Mouse (Mus musculus) heart, postnatal 0 days (tissue): ENCODE data around the gene Amigo1. TPM values are rescaled to one million over a fixed set of nuclear protein-coding genes. Genes with fewer than 3 reads are reported as not detected.
A peak's percentile ranks its signal among the peaks of the same experiment; 100 is the strongest.

Experiments
- ATAC-seq: fragments of 200-750 bp; cut with Nextera tagmentation; 2 replicates; pipeline ENCODE4 v1.8.0; 2017; ENCODE audit warnings: low read depth, moderate number of reproducible peaks, moderate library complexity; ENCODE audit not compliant: insufficient read depth
- DNase-seq: peaks from one replicate; pipeline ENCODE4 v3.0.0-alpha.2; 2016; ENCODE audit warnings: low spot score
- H3K27ac ChIP-seq: fragments of 300-500 bp; sonication (generic); 2 replicates; pipeline ENCODE4 v1.5.1; 2014; ENCODE audit warnings: low read depth, mild to moderate bottlenecking
- H3K27me3 ChIP-seq: fragments of 300-500 bp; sonication (generic); 2 replicates; pipeline ENCODE4 v1.6.1; 2014; ENCODE audit warnings: low read length, mixed read lengths; ENCODE audit not compliant: control insufficient read depth, insufficient read depth
- H3K36me3 ChIP-seq: fragments of 300-500 bp; sonication (generic); replicated peaks from 2 replicates; pipeline ENCODE4 v1.6.1; 2014; ENCODE audit warnings: low read length, mixed read lengths; ENCODE audit not compliant: control insufficient read depth, insufficient read depth
- H3K4me1 ChIP-seq: fragments of 300-500 bp; sonication (generic); 2 replicates; pipeline ENCODE4 v1.6.1; 2014; ENCODE audit warnings: antibody characterized with exemption; ENCODE audit not compliant: control insufficient read depth, insufficient read depth
- H3K4me2 ChIP-seq: fragments of 300-500 bp; sonication (generic); 2 replicates; pipeline ENCODE4 v1.6.1; 2014; ENCODE audit warnings: low read depth, mild to moderate bottlenecking, low read length, moderate library complexity
- H3K4me3 ChIP-seq: fragments of 300-500 bp; sonication (generic); 2 replicates; pipeline ENCODE4 v1.5.1; 2014; ENCODE audit warnings: low read depth, low read length
- H3K9ac ChIP-seq: fragments of 300-500 bp; sonication (generic); replicated peaks from 2 replicates; pipeline ENCODE4 v1.6.1; 2014; ENCODE audit warnings: low read depth, low read length, mixed read lengths
- H3K9me3 ChIP-seq: fragments of 300-500 bp; sonication (generic); replicated peaks from 2 replicates; pipeline ENCODE4 v1.6.1; 2016; ENCODE audit warnings: low read length; ENCODE audit not compliant: control insufficient read depth
- CTCF ChIP-seq: IDR thresholded peaks from 2 replicates; pipeline ENCODE4 v1.5.1; 2016; ENCODE audit warnings: antibody characterized with exemption, control low read depth, low read depth
- EP300 ChIP-seq: IDR thresholded peaks from 2 replicates; pipeline ENCODE4 v1.6.1; 2016; ENCODE audit warnings: antibody characterized with exemption, low read depth
- WGBS: fragments of 180-500 bp; shearing (Covaris S2); extraction: QIAGEN DNeasy Blood & Tissue Kit; methylation state at CpG from one replicate; pipeline ENCODE4 v1.1.7; 2014; 5-methylcytosine and 5-hydroxymethylcytosine counted together
- polyA plus RNA-seq: library from polyadenylated mRNA; unstranded; fragments of >200 nt; fragmentation: Nextera tagmentation; extraction: Ambion mirVana; gene quantifications from 2 replicates; pipeline ENCODE4 v1.2.1, GENCODE M21; 2015
- total RNA-seq: library from RNA; depleted of rRNA; stranded (reverse); fragments of >200 nt; gene quantifications from 2 replicates; pipeline ENCODE4 v1.2.3, GENCODE M21; 2014; ENCODE audit warnings: low replicate concordance

Amigo1 gene
- total and polyA plus RNA-seq, 2 experiments from 2014 or later, result 3.8 to 11.9 TPM

DNA sequence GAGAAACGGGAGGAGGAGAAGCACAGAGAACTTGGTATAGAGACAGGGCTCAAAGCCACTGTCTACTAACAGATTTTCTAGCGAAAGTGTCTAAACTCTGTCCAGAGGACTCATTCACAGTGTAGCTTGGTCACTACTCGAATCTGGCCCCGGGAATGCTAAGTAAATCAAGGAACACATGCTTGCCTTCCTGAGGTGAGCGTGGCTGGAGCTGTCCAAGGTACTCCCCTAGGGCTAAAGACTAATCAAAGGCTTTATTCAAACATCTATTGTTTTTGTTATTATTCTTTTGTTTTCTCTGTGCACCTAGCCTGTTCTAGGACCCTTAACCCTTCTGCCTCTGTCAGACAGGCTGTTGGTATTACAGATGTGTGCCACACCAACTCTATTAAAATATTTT, 28.6 kb downstream of the Amigo1 start:
- no peak overlapping the region for H3K4me2 ChIP-seq
- 15% methylated on average over 5 of the region's 5 CpGs for WGBS
- no peak for ATAC-seq
- H3K27me3 ChIP-seq, result peaks cover 13% of the 10 kb centered on the region; the same call in 1 of the 2 replicates
- no peaks in the 10 kb centered on the region for H3K36me3 ChIP-seq
- no peak overlapping the region for H3K4me3 ChIP-seq
- no peak for TF ChIP-seq CTCF
- TF ChIP-seq EP300, result no peak
- peaks cover 8% of the 10 kb centered on the region for H3K4me1 ChIP-seq
- no peak overlapping the region for H3K9ac ChIP-seq
- no peaks in the 10 kb centered on the region for H3K9me3 ChIP-seq
- H3K27ac ChIP-seq, result no peak overlapping the region
- no peak for DNase-seq

DNA sequence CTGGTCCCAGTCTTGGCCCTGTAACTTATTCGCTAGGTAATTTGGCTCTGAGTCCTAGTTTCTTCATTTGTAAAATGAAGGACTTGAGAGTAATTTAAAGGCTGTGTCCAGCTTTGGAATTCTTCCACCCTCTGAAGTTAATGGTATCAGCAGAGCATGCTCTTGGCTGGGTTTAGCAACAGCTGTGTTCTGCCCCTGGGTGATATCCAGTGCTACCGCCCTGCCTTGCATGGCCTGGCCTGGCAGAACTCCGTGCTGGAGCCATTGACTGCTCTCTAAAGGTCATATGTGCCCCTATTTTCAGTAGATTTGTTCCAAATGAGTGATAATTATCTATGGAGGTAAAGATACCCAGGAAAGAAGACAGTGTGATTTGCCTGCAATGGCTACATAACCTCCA, 34.5 kb downstream of the Amigo1 start:
- no peak overlapping the region for H3K4me3 ChIP-seq
- TF ChIP-seq CTCF, result no peak
- TF ChIP-seq EP300, result no peak
- H3K27me3 ChIP-seq, result peaks cover 50% of the 10 kb centered on the region
- 53% methylated on average over 3 of the region's 3 CpGs for WGBS
- H3K36me3 ChIP-seq, result no peaks in the 10 kb centered on the region
- no peak overlapping the region for H3K9ac ChIP-seq
- H3K27ac ChIP-seq, result no peak overlapping the region
- ATAC-seq (no peak), DNase-seq (no peak)
- H3K4me1 ChIP-seq, result peaks cover 9% of the 10 kb centered on the region
- H3K4me2 ChIP-seq, result no peak overlapping the region
- H3K9me3 ChIP-seq, result no peaks in the 10 kb centered on the region

DNA sequence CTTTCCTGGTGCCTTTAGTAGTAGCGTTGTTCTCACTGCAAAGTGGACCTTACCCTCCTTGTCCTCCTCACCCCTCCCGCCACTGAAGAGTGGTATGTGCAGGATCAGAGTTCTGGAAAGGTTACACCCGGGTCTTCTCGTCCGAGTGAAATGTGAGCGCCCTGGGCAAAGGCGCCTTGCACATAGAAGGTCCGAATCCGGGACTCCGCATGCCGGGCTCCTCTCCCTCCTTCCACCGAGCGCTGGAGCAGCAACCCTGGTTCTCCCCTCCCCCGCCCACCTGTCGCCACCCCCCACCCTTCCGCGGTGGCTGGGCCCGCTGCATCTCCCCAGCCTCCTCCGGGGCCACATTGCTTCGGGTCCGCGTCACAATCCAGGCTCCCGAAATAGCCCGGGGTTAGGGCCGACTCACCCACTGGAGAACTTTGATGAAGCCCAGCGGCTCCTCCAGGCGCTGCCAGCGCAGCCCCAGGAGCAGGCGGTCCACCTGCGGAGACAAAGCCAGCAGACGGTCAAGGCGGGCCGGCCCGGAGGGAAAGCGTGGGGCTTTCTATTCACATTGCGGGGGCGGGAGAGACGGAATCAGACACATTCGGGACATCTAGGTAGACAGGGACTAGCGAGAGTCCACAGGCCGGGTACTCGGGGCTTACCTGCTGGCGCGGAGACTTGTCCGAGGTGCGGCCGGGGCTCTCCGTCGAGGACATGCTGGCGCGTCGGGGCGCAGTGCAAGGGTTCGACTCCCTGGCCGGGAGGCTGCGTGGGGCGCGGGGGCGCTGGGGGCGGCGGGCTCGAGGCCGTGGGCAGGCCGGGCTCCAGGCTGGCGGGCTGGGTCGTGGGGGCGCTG, 39.8 kb downstream of the Amigo1 start:
- DNase-seq, result no peak

DNA sequence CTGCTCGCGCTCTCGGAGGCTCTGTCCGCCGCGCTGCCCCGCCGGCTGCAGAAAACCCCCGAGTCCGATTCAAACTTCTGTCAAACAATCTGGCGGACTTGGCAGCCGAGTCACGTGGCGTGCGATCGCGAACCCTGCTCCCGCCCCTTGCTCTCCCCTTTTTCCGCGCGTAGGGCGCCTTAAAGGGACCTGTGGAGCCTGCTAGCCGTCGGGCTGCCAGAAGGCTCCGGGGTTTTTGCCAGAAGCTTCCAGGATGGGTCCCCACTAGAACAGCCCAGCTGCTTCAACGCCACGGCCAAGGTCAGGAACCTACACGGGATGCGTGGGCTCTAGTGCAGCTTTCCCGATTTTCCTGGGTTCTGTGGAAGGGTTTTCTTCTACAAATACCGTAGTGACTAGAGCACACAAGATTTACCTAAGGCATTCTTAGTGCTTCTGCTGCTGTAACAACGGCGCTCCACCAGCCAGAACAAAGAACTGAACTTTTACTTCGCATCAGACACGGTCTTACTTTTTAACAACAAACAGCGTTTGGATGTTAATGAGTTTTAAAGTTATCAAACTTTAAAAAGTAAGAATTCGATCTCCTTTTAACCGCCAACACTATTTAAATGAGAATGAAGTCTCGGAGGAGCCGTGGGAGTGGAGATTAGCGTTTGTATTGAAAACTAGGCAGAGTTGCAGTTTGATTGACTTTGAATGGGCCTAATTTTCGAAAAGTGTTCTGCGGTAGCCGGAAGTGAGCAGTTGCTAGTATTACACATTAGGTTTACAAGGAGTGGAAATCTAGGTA, 40.6 kb downstream of the Amigo1 start, which contains the start of gene Sypl2:
Gene Sypl2, minus strand, starts transcription at position 91 of the 793 bp plus-strand sequence.
- H3K27me3 ChIP-seq, result peaks cover 51% of the 10 kb centered on the region
- ATAC-seq (peak; percentile 63), DNase-seq (peak; percentile 61)
- WGBS, result 7% methylated on average over 44 of the region's 44 CpGs
- no peak within 1 kb of the TSS for H3K27ac ChIP-seq
- peak within 1 kb of the TSS; percentile 79 for H3K4me2 ChIP-seq
- no peaks in the 10 kb centered on the region for H3K36me3 ChIP-seq
- TF ChIP-seq CTCF, result no peak
- no peaks in the 10 kb centered on the region for H3K9me3 ChIP-seq
- H3K4me3 ChIP-seq, result peak within 1 kb of the TSS; percentile 53
- peaks cover 6% of the 10 kb centered on the region; the same call in 1 of the 2 replicates for H3K4me1 ChIP-seq
- H3K9ac ChIP-seq, result peak within 1 kb of the TSS; percentile 37; the same call in 1 of the 2 replicates

More for the DNA sequence above, 39.8 kb downstream of the Amigo1 start:
- peaks cover 57% of the 10 kb centered on the region for H3K27me3 ChIP-seq
- peaks cover 6% of the 10 kb centered on the region; the same call in 1 of the 2 replicates for H3K4me1 ChIP-seq
- H3K36me3 ChIP-seq, result no peaks in the 10 kb centered on the region
- H3K4me2 ChIP-seq, result peak overlapping the region; percentile 79
- H3K4me3 ChIP-seq, result peak overlapping the region; percentile 53
- peak overlapping the region; percentile 37; the same call in 1 of the 2 replicates for H3K9ac ChIP-seq
- 3% methylated on average over 66 of the region's 67 CpGs for WGBS
- H3K9me3 ChIP-seq, result no peaks in the 10 kb centered on the region
- ATAC-seq, result peak; percentile 37; the same call in 1 of the 2 replicates
- H3K27ac ChIP-seq, result no peak overlapping the region
- no peak for TF ChIP-seq EP300
- TF ChIP-seq CTCF, result no peak

DNA sequence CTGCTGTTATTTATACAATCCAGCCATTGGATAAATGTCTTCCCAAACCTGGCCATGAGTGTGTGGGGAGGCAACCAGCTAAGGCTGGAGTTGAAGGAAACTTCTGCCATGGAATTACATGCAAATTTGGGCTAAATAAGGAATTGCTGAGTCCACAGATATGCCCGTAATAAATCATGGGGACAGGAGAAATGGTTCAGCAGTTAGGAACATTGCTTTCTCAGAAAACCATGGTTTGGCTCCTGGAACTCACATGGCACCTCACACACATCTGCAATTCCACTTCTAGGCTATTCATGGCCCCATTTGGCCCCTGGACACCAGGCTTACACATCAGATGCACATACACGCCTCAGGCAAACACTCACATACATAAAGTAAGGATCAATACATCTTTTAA, 41.4 kb downstream of the Amigo1 start:
- no peak overlapping the region for H3K4me2 ChIP-seq
- TF ChIP-seq EP300, result no peak
- no peak for TF ChIP-seq CTCF
- no peak overlapping the region for H3K9ac ChIP-seq
- H3K4me1 ChIP-seq, result peaks cover 6% of the 10 kb centered on the region; the same call in 1 of the 2 replicates
- peaks cover 45% of the 10 kb centered on the region for H3K27me3 ChIP-seq
- H3K36me3 ChIP-seq, result no peaks in the 10 kb centered on the region
- H3K4me3 ChIP-seq, result no peak overlapping the region
- WGBS, result 76% methylated on average over 2 of the region's 2 CpGs
- H3K9me3 ChIP-seq, result no peaks in the 10 kb centered on the region
- DNase-seq (no peak), ATAC-seq (no peak)
- no peak overlapping the region for H3K27ac ChIP-seq
